Mouse (Mus musculus) midbrain, embryonic 13.5 days (tissue): Measurements from ENCODE around the gene Peli2. TPM values are rescaled to one million over a fixed set of nuclear protein-coding genes. Genes with fewer than 3 reads are reported as not detected.

ENCODE experiments used
- ATAC-seq: fragments of 200-750 bp; cut with Nextera tagmentation; 2 replicates; pipeline ENCODE4 v1.8.0; 2017; ENCODE audit warnings: mild to moderate bottlenecking, moderate TSS enrichment, moderate library complexity
- H3K27ac ChIP-seq: fragments of 300-500 bp; sonication (generic); 2 replicates; pipeline ENCODE4 v1.5.1; 2015; ENCODE audit warnings: inconsistent platforms, mild to moderate bottlenecking, moderate library complexity
- H3K27me3 ChIP-seq: fragments of 300-500 bp; sonication (generic); 2 replicates; pipeline ENCODE4 v1.6.1; 2015; ENCODE audit warnings: mild to moderate bottlenecking, inconsistent platforms
- H3K36me3 ChIP-seq: fragments of 300-500 bp; sonication (generic); 2 replicates; pipeline ENCODE4 v1.6.1; 2015; ENCODE audit warnings: mild to moderate bottlenecking, inconsistent platforms
- H3K4me1 ChIP-seq: fragments of 300-500 bp; sonication (generic); replicated peaks from 2 replicates; pipeline ENCODE4 v1.6.1; 2015; ENCODE audit warnings: inconsistent platforms
- H3K4me2 ChIP-seq: fragments of 300-500 bp; sonication (generic); replicated peaks from 2 replicates; pipeline ENCODE4 v1.6.1; 2015; ENCODE audit warnings: moderate library complexity, mild to moderate bottlenecking, inconsistent platforms
- H3K4me3 ChIP-seq: fragments of 300-500 bp; sonication (generic); replicated peaks from 2 replicates; pipeline ENCODE4 v1.5.1; 2015; ENCODE audit warnings: mild to moderate bottlenecking, inconsistent platforms
- H3K9ac ChIP-seq: fragments of 300-500 bp; sonication (generic); replicated peaks from 2 replicates; pipeline ENCODE4 v1.6.1; 2015; ENCODE audit warnings: mild to moderate bottlenecking, inconsistent platforms
- H3K9me3 ChIP-seq: fragments of 300-500 bp; sonication (generic); 2 replicates; pipeline ENCODE4 v1.6.1; 2016; ENCODE audit warnings: mild to moderate bottlenecking, inconsistent platforms
- WGBS: fragments of 180-500 bp; shearing (Covaris S2); methylation state at CpG from one replicate; pipeline ENCODE4 v1.1.7; 2015; 5-methylcytosine and 5-hydroxymethylcytosine counted together
- polyA plus RNA-seq: library from polyadenylated mRNA; unstranded; fragments of >200 nt; fragmentation: Nextera tagmentation; extraction: Ambion mirVana; gene quantifications from 2 replicates; pipeline ENCODE4 v1.2.1, GENCODE M21; 2015

Gene Peli2
- polyA plus RNA-seq, 1 experiment from 2014 or later, result 8.3 TPM

DNA sequence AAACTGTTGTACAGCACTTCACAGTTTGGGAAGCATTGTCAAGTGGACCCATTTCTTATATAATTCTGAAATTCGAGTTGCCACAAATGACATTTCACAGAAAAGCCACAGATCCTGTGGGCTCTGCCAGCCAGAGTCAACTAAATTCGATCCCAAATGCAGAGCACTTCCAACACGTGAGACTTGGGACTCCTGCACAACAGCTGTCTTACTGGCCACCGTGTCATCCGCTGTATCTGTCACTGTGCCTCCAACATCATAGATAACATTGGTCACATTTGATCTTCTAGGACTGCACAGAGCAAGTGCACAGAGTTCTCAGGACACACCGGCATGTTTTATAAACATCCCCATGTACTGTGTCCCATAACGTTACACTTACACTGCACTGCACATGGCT is 14.2 kb upstream of the Peli2 start:
- Histone ChIP-seq H3K27me3 (no peaks in the 10 kb centered on the region), H3K4me2 (no peak overlapping the region), H3K9me3 (no peaks in the 10 kb centered on the region; the same call in 1 of the 2 replicates), H3K27ac (no peak overlapping the region), H3K9ac (no peak overlapping the region), H3K4me1 (no peaks in the 10 kb centered on the region), H3K4me3 (no peak overlapping the region), H3K36me3 (no peaks in the 10 kb centered on the region)
- ATAC-seq, result no peak
- WGBS, result 89% methylated on average over 7 of the region's 7 CpGs

DNA sequence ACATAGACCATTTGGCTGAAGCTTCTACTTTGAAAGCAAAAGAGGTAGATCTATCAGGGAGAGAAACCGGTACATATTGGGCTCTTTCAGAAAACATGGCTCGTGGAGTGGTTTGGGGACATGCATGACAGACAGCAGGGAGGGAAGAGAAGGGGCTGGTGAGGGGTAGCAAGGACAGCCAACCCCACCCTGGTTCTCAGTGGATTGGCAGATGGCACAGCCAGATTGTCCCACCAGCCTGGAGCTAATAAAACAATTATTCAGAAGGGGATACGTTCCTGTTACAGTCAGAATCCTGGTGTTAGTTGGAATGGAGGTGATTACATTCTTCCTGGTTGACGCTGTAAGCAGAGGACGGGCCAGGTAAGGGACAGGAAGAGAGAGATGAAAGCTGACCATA is 2.6 kb upstream of the Peli2 start:
- Histone ChIP-seq H3K36me3 (no peaks in the 10 kb centered on the region), H3K27me3 (no peaks in the 10 kb centered on the region), H3K9me3 (no peaks in the 10 kb centered on the region), H3K4me2 (no peak overlapping the region), H3K27ac (no peak overlapping the region), H3K9ac (no peak overlapping the region), H3K4me3 (no peak overlapping the region), H3K4me1 (peaks cover 38% of the 10 kb centered on the region)
- 79% methylated on average over 5 of the region's 5 CpGs for WGBS
- no peak for ATAC-seq

DNA sequence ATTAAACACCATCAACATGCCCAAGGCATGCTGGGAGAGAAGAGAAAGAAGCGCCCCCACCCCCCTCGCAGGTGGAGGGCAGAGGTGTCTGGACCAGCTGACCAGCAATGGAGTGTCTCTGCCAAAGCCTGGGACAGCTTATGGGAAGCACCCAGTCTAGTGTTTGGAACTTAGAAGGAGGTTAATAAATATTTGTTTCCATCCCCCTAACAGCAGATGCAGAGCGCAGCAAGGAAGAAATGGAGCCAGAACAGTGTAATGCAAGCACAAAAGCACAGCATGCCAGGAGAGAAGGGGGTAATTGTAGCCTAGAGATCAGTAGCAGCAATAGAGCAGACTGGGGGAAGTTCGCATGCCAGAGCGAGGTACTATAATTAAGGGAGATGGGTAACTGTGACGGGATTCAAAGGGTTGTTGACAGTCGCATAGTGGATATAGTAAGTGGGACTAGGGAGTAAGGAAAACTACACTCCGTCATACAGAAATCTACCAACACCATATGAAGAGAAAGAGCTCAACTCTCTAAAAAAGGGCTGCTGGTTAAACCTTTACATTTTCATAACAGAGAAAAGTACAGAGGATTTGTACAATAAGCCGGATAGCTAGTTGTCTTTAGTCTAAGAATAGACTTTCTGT is 1.5 kb upstream of the Peli2 start:
- peak overlapping the region; percentile 39 for H3K27ac ChIP-seq

DNA sequence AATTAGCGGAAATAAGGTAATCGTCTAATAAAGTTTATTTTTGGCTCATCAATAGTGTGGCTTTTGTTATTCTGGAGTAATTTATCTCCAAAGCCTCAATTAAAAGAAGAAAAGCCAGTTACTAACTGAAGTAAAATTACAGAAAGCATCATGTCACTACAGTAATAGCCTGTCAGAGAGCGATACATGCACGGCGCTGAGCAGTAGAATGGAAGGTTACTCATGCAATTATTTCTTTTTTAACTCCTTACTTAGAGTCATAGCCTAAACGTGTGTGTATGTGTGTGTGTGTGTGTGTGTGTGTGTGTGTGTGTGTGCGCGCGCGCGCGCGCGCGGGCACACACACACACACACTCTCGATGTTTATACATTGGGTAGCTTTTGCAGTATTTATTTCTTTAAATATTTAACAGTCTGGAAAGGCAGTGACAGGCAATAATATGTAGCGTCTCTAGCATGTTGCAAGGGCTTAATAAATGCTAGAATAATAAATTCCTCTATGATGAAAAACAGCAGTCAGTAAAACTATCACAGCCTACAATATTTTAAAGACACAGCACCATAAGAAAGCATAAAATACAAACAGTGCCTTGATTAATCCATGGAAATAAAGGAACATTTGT is 864 bp upstream of the Peli2 start:
- Histone ChIP-seq H3K4me2 (peak overlapping the region; percentile 73), H3K4me1 (peaks cover 56% of the 10 kb centered on the region), H3K27ac (no peak overlapping the region), H3K9ac (no peak overlapping the region; the same call in 1 of the 2 replicates), H3K36me3 (no peaks in the 10 kb centered on the region), H3K4me3 (peak overlapping the region; percentile 84), H3K9me3 (no peaks in the 10 kb centered on the region), H3K27me3 (no peaks in the 10 kb centered on the region)
- ATAC-seq, result no peak
- WGBS, result 11% methylated on average over 17 of the region's 17 CpGs

More for the DNA sequence above, 1.5 kb upstream of the Peli2 start:
- Histone ChIP-seq H3K4me1 (peaks cover 49% of the 10 kb centered on the region), H3K9ac (no peak overlapping the region), H3K27me3 (no peaks in the 10 kb centered on the region), H3K36me3 (no peaks in the 10 kb centered on the region), H3K4me3 (peak overlapping the region; percentile 6; the same call in 1 of the 2 replicates), H3K9me3 (no peaks in the 10 kb centered on the region), H3K4me2 (peak overlapping the region; percentile 73)
- peak; percentile 28; the same call in 1 of the 2 replicates for ATAC-seq
- whole genome bisulfite sequencing, result 6% methylated on average over 9 of the region's 9 CpGs

DNA sequence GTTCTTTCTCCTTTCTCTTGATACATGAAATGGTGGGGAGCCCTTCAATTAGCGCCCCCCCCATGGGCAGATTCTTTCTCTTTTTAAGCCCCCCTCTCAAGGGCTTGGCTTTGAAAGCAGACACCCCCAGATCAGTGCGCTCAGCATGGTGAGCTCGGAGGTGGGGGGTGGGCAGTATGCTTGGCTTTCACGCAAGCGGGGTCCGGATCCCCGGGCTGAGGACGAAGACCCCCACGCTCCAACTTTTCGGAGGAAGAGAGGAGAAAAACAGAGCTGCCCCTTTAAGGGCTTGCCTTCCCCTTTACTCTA is 226 bp upstream of the Peli2 start:
- H3K36me3 ChIP-seq, result no peaks in the 10 kb centered on the region
- peak overlapping the region; percentile 84 for H3K4me3 ChIP-seq
- peak overlapping the region; percentile 73 for H3K4me2 ChIP-seq
- H3K9me3 ChIP-seq, result no peaks in the 10 kb centered on the region
- H3K9ac ChIP-seq, result peak overlapping the region; percentile 92
- ATAC-seq, result no peak
- WGBS, result 0% methylated on average over 8 of the region's 10 CpGs
- 0 out of 2 replicates have a peak overlapping the region, but pooled peaks have one; percentile 89 for H3K27ac ChIP-seq
- H3K4me1 ChIP-seq, result peaks cover 62% of the 10 kb centered on the region
- H3K27me3 ChIP-seq, result no peaks in the 10 kb centered on the region

DNA sequence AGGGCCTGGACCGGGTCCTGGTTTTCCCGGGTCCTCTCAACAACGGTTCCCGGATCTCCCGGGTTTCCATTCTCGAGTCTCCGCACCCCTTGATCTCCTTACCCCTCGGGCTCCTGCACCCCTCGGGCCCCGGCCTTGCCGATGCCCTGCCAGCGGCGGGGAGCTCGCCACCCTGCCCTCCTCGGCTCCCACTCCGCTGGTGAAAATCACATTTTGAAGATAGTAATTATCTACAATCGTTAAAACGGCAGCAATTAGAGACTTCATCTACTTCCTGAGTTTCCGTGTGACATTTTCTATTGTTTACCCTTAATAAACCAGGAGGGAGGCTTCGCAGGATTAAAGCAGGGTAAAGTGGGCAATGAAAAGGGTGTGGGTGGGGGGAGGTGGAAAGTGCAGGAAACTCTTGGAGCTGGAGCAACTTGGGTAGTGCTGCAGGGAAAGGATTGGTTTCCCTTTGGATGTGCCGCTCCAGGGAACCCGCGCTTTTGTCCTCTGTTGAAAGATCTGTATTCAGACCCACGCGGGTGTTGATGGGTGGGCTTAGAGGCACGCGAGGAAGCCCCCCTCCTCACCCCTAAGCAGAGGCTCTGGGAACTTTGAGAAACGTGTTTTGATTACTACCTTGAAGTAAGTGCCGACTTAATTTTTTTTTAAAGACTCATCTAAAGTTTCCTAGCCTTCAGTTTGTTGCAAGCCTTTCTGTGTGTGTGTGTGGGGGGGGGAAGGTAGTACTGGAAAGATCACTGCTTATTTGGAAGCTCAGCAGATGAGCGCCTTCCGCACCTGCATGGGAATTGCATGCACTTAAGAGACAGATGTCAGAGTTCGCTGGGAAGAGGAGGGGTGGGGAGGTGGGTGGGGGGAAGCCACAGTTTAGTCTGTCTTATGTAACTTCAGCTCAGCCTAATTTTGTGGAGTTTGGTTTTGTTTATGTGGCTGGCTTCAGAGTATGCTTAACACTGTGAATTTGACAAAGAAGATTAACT is 1.2 kb downstream of the Peli2 start:
- peak; percentile 37 for ATAC-seq
- under 1% methylated on average over 32 of the region's 32 CpGs for WGBS
- H3K27ac ChIP-seq, result peak overlapping the region; percentile 89
- H3K4me2 ChIP-seq, result peak overlapping the region; percentile 73
- H3K27me3 ChIP-seq, result no peaks in the 10 kb centered on the region; the same call in 1 of the 2 replicates
- H3K4me3 ChIP-seq, result peak overlapping the region; percentile 84
- H3K9me3 ChIP-seq, result no peaks in the 10 kb centered on the region
- no peaks in the 10 kb centered on the region for H3K36me3 ChIP-seq
- H3K4me1 ChIP-seq, result peaks cover 73% of the 10 kb centered on the region
- peak overlapping the region; percentile 92 for H3K9ac ChIP-seq

DNA sequence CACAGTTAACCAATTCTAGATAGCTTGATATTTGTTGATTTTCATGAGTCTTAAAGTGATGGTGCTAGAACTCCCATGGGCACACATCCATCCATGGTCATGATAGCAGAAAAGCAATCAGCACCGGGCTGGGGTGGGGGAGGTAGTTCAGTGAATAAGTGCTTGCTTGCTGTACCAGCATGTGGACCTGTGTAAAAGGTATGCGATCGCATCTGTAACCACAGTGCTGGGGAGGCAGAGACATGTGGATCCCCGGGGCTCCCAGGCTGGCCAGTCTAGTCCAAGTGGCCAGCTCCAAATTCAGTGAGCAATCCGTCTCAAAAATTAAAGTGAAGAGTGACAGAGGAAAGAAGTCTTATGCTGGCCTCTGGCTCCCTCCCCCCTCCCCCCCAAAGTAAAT is 3.4 kb downstream of the Peli2 start:
- Histone ChIP-seq H3K9ac (no peak overlapping the region), H3K27me3 (no peaks in the 10 kb centered on the region; the same call in 1 of the 2 replicates), H3K4me2 (peak overlapping the region; percentile 73; the same call in 1 of the 2 replicates), H3K4me3 (no peak overlapping the region), H3K4me1 (peaks cover 78% of the 10 kb centered on the region), H3K9me3 (no peaks in the 10 kb centered on the region), H3K27ac (no peak overlapping the region), H3K36me3 (no peaks in the 10 kb centered on the region)
- WGBS, result 50% methylated on average over 5 of the region's 5 CpGs
- ATAC-seq, result no peak

DNA sequence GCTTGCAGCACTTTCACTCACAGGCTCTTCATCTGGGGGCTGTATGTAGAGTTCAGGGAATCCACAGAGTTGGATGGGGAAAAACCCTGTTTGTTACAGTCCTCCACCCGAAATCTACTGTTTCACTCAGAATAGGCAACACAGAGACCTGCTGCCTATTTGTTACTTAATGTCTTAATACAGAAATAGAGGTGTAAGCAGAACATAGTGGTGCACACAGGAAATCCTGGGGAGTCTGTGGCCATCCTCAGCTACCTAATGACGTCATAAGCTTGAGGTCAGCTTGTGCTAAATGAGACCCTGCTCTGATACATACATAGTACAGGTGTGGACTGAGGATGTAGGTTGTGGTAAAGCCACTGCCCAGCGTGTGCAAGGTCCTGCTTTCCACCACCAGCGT is 4.2 kb downstream of the Peli2 start:
- H3K27ac ChIP-seq, result no peak overlapping the region
- 64% methylated on average over 4 of the region's 4 CpGs for WGBS
- no peak overlapping the region for H3K9ac ChIP-seq
- no peaks in the 10 kb centered on the region for H3K9me3 ChIP-seq
- no peaks in the 10 kb centered on the region; the same call in 1 of the 2 replicates for H3K27me3 ChIP-seq
- no peak overlapping the region for H3K4me3 ChIP-seq
- peaks cover 70% of the 10 kb centered on the region for H3K4me1 ChIP-seq
- no peaks in the 10 kb centered on the region for H3K36me3 ChIP-seq
- H3K4me2 ChIP-seq, result no peak overlapping the region
- no peak for ATAC-seq

DNA sequence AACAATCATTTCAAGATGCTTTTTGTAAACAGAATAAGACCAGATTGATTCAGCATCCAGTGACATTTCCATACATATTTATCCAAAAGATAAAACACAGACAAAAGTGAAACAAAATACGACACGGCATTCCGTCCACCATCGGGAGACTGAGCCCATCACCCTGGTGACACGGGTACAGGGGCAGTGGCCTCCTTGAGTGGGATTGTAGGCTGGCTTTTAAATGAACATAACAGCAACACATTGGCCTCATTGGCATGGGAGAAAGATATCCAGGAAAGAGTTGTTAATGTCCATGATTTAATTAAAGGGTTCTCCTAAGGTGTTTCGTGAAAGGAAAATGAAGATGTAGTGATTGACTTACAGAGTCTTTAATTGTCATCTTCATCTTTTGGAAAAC is 5.3 kb downstream of the Peli2 start:
- peaks cover 69% of the 10 kb centered on the region for H3K4me1 ChIP-seq
- H3K36me3 ChIP-seq, result no peaks in the 10 kb centered on the region
- no peak overlapping the region for H3K27ac ChIP-seq
- WGBS, result 76% methylated on average over 6 of the region's 6 CpGs
- H3K4me2 ChIP-seq, result no peak overlapping the region
- no peak for ATAC-seq
- no peaks in the 10 kb centered on the region; the same call in 1 of the 2 replicates for H3K27me3 ChIP-seq
- H3K4me3 ChIP-seq, result no peak overlapping the region
- H3K9me3 ChIP-seq, result no peaks in the 10 kb centered on the region
- no peak overlapping the region for H3K9ac ChIP-seq

DNA sequence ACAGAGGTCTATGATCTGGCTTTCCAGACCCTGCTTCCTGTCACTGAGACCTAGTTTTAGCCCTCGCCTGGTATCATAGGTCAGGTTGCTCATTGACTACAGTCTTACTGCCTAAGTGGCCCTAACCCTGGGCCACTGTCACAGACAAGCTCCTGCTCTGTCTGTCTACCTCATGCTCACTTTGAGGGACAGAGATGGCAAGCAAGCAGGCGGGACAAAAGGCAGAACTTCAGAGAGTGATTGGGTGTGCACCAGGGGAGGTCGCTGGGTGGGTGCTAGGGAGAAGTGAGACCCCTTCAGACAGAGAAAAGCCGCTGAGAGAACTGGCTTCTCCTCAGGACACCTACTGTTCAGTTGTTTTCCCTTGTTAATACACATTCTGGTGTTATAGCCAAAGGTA is 6.3 kb downstream of the Peli2 start:
- peaks cover 1% of the 10 kb centered on the region; the same call in 1 of the 2 replicates for H3K27me3 ChIP-seq
- peaks cover 75% of the 10 kb centered on the region for H3K4me1 ChIP-seq
- WGBS, result 59% methylated on average over 4 of the region's 4 CpGs
- no peak overlapping the region for H3K4me3 ChIP-seq
- H3K36me3 ChIP-seq, result no peaks in the 10 kb centered on the region
- H3K9ac ChIP-seq, result no peak overlapping the region
- H3K27ac ChIP-seq, result no peak overlapping the region
- no peaks in the 10 kb centered on the region for H3K9me3 ChIP-seq
- H3K4me2 ChIP-seq, result no peak overlapping the region
- ATAC-seq, result no peak

DNA sequence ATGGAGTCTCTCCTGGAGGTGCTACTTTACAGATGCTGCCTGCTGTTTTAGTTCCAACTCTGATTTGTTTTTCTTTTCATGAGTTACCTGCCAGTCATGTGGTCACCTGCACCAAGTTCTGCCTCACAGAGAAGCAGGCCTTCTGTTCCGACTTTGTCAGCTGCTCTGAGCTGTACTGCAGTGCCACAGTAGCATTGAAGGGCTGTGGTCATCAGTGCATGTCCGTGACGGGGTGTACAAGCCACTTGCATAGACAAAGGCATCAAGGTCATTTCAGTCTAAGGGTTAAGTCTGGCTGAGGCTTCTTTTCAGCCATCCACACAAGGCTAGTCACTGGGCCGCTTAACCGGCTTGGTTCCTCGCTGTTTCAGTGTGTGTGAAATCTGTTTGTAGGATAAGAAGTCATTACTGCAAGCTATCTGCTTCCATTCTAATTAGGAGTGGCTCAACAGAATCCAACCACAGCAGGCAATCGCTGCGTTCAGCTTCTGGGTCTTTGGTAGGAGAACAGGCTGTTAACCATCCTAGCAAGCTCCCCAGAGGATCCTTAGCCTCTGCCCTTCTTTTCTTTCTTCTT is 7.1 kb downstream of the Peli2 start:
- Histone ChIP-seq H3K36me3 (no peaks in the 10 kb centered on the region), H3K27me3 (peaks cover 7% of the 10 kb centered on the region), H3K4me1 (peaks cover 72% of the 10 kb centered on the region), H3K9me3 (no peaks in the 10 kb centered on the region), H3K4me2 (no peak overlapping the region), H3K27ac (no peak overlapping the region), H3K9ac (no peak overlapping the region), H3K4me3 (no peak overlapping the region)
- WGBS, result 13% methylated on average over 8 of the region's 8 CpGs
- ATAC-seq, result peak; percentile 55; the same call in 1 of the 2 replicates
